Mouse (Mus musculus): Measurements from ENCODE around the gene Plcb2. TPM values are rescaled to one million over a fixed set of nuclear protein-coding genes. Genes with fewer than 3 reads are reported as not detected.

The Plcb2 gene
- polyA plus RNA-seq, 1 experiment from 2014 or later = 1.4 TPM

GRCm38 (mm10) chr2:118733341-118733740 lies 5.1 kb upstream of the Plcb2 start:
- Histone ChIP-seq H3K36me3 (ENCODE audit: insufficient read depth, low read length) (no peaks in the 10 kb centered on the region), H3K9me3 (replicated peaks; ENCODE audit: low read length) (no peaks in the 10 kb centered on the region), H3K4me1 (replicated peaks; ENCODE audit: insufficient read depth, low read length) (peaks cover 5% of the 10 kb centered on the region), H3K4me3 (replicated peaks; ENCODE audit: low read depth, low read length) (no peak overlapping the region), H3K4me2 (ENCODE audit: low read length) (no peak overlapping the region), H3K27me3 (ENCODE audit: insufficient read depth, low read length) (0 out of 2 replicates have a peak, but pooled peaks cover 3% of the 10 kb centered on the region), H3K27ac (no peak overlapping the region), H3K9ac (ENCODE audit: low read depth, low read length) (no peak overlapping the region)
- DNase-seq (ENCODE audit: low spot score) = no peak
- TF ChIP-seq CTCF (IDR thresholded peaks at IDR 0.05; ENCODE audit: low read depth) = no peak
- ATAC-seq (replicated peaks; ENCODE audit: low FRiP score, low read depth) = no peak
- 49% methylated on average over 5 of the region's 5 CpGs for WGBS

- Histone ChIP-seq H3K9ac (ENCODE audit: low read depth, low read length) (no peak overlapping the region), H3K4me2 (ENCODE audit: low read length) (no peak overlapping the region), H3K4me3 (replicated peaks; ENCODE audit: low read depth, low read length) (no peak overlapping the region), H3K36me3 (ENCODE audit: insufficient read depth, low read length) (no peaks in the 10 kb centered on the region), H3K27me3 (ENCODE audit: insufficient read depth, low read length) (0 out of 2 replicates have a peak, but pooled peaks cover 3% of the 10 kb centered on the region), H3K27ac (no peak overlapping the region), H3K4me1 (replicated peaks; ENCODE audit: insufficient read depth, low read length) (peaks cover 11% of the 10 kb centered on the region), H3K9me3 (replicated peaks; ENCODE audit: low read length) (no peaks in the 10 kb centered on the region)
- DNase-seq (ENCODE audit: low spot score) (no peak), ATAC-seq (replicated peaks; ENCODE audit: low FRiP score, low read depth) (no peak)
- 83% methylated on average over 5 of the region's 5 CpGs for WGBS
- TF ChIP-seq CTCF (IDR thresholded peaks at IDR 0.05; ENCODE audit: low read depth) = no peak
Measured at GRCm38 (mm10) chr2:118731981-118732380, 3.7 kb upstream of the Plcb2 start.

- Histone ChIP-seq H3K9ac (ENCODE audit: low read depth, low read length) (no peak overlapping the region), H3K27me3 (ENCODE audit: insufficient read depth, low read length) (0 out of 2 replicates have a peak, but pooled peaks cover 3% of the 10 kb centered on the region), H3K4me1 (replicated peaks; ENCODE audit: insufficient read depth, low read length) (peaks cover 11% of the 10 kb centered on the region), H3K36me3 (ENCODE audit: insufficient read depth, low read length) (no peaks in the 10 kb centered on the region), H3K27ac (no peak overlapping the region), H3K9me3 (replicated peaks; ENCODE audit: low read length) (no peaks in the 10 kb centered on the region), H3K4me2 (ENCODE audit: low read length) (no peak overlapping the region), H3K4me3 (replicated peaks; ENCODE audit: low read depth, low read length) (no peak overlapping the region)
- TF ChIP-seq CTCF (IDR thresholded peaks at IDR 0.05; ENCODE audit: low read depth) = peak; percentile 86
- 12% methylated on average over 3 of the region's 3 CpGs for WGBS
- peak; percentile 74 for DNase-seq (ENCODE audit: low spot score)
- no peak for ATAC-seq (replicated peaks; ENCODE audit: low FRiP score, low read depth)
Measured at GRCm38 (mm10) chr2:118730622-118730915, 2.3 kb upstream of the Plcb2 start.

GRCm38 (mm10) chr2:118729816-118730621 lies 1.8 kb upstream of the Plcb2 start:
- H3K27me3 ChIP-seq (ENCODE audit: insufficient read depth, low read length) = 0 out of 2 replicates have a peak, but pooled peaks cover 3% of the 10 kb centered on the region
- no peak overlapping the region for H3K9ac ChIP-seq (ENCODE audit: low read depth, low read length)
- WGBS = 28% methylated on average over 8 of the region's 8 CpGs
- DNase-seq (ENCODE audit: low spot score) = no peak
- no peak overlapping the region for H3K4me3 ChIP-seq (replicated peaks; ENCODE audit: low read depth, low read length)
- H3K4me1 ChIP-seq (replicated peaks; ENCODE audit: insufficient read depth, low read length) = peaks cover 11% of the 10 kb centered on the region
- no peak for TF ChIP-seq CTCF (IDR thresholded peaks at IDR 0.05; ENCODE audit: low read depth)
- H3K4me2 ChIP-seq (ENCODE audit: low read length) = no peak overlapping the region
- ATAC-seq (replicated peaks; ENCODE audit: low FRiP score, low read depth) = no peak
- H3K36me3 ChIP-seq (ENCODE audit: insufficient read depth, low read length) = no peaks in the 10 kb centered on the region
- H3K9me3 ChIP-seq (replicated peaks; ENCODE audit: low read length) = no peaks in the 10 kb centered on the region
- H3K27ac ChIP-seq = no peak overlapping the region

- 0 out of 2 replicates have a peak overlapping the region, but pooled peaks have one; percentile 57 for H3K27ac ChIP-seq
- H3K36me3 ChIP-seq (ENCODE audit: insufficient read depth, low read length) = no peaks in the 10 kb centered on the region
- ATAC-seq (replicated peaks; ENCODE audit: low FRiP score, low read depth) (no peak), DNase-seq (ENCODE audit: low spot score) (no peak)
- WGBS = 47% methylated on average over 4 of the region's 4 CpGs
- 0 out of 2 replicates have a peak, but pooled peaks cover 3% of the 10 kb centered on the region for H3K27me3 ChIP-seq (ENCODE audit: insufficient read depth, low read length)
- H3K4me2 ChIP-seq (ENCODE audit: low read length) = no peak overlapping the region
- H3K9ac ChIP-seq (ENCODE audit: low read depth, low read length) = no peak overlapping the region
- H3K4me3 ChIP-seq (replicated peaks; ENCODE audit: low read depth, low read length) = no peak overlapping the region
- H3K9me3 ChIP-seq (replicated peaks; ENCODE audit: low read length) = no peaks in the 10 kb centered on the region
- peaks cover 11% of the 10 kb centered on the region for H3K4me1 ChIP-seq (replicated peaks; ENCODE audit: insufficient read depth, low read length)
- no peak for TF ChIP-seq CTCF (IDR thresholded peaks at IDR 0.05; ENCODE audit: low read depth)
Measured at GRCm38 (mm10) chr2:118729194-118729593, 956 bp upstream of the Plcb2 start.

- TF ChIP-seq CTCF (IDR thresholded peaks at IDR 0.05; ENCODE audit: low read depth) = no peak
- H3K27ac ChIP-seq = peak overlapping the region; percentile 75
- peak; percentile 47; the same call in 1 of the 2 replicates for ATAC-seq (replicated peaks; ENCODE audit: low FRiP score, low read depth)
- 0 out of 2 replicates have a peak, but pooled peaks cover 3% of the 10 kb centered on the region for H3K27me3 ChIP-seq (ENCODE audit: insufficient read depth, low read length)
- H3K9me3 ChIP-seq (replicated peaks; ENCODE audit: low read length) = no peaks in the 10 kb centered on the region
- no peak overlapping the region for H3K4me3 ChIP-seq (replicated peaks; ENCODE audit: low read depth, low read length)
- H3K36me3 ChIP-seq (ENCODE audit: insufficient read depth, low read length) = no peaks in the 10 kb centered on the region
- 16% methylated on average over 9 of the region's 9 CpGs for WGBS
- peak overlapping the region; percentile 35 for H3K4me2 ChIP-seq (ENCODE audit: low read length)
- H3K9ac ChIP-seq (ENCODE audit: low read depth, low read length) = no peak overlapping the region
- H3K4me1 ChIP-seq (replicated peaks; ENCODE audit: insufficient read depth, low read length) = peaks cover 11% of the 10 kb centered on the region
- DNase-seq (ENCODE audit: low spot score) = peak; percentile 54
Measured at GRCm38 (mm10) chr2:118727911-118728310, 327 bp downstream of the Plcb2 start.

Measured in kidney, postnatal 0 days (tissue).